Mouse (Mus musculus) heart, embryonic 15.5 days (tissue): ENCODE measurements around the gene Cnot6. TPM values are rescaled to one million over a fixed set of nuclear protein-coding genes. Genes with fewer than 3 reads are reported as not detected.

ENCODE experiments used
- ATAC-seq: fragments of 200-750 bp; cut with Nextera tagmentation; replicated peaks from 2 replicates; pipeline ENCODE4 v1.8.0; 2017; ENCODE audit warnings: low read depth, moderate TSS enrichment; ENCODE audit not compliant: insufficient number of reproducible peaks, insufficient read depth, low FRiP score
- H3K27ac ChIP-seq: fragments of 300-500 bp; sonication (generic); 2 replicates; pipeline ENCODE4 v1.5.1; 2015; ENCODE audit warnings: mild to moderate bottlenecking, inconsistent platforms
- H3K27me3 ChIP-seq: fragments of 300-500 bp; sonication (generic); 2 replicates; pipeline ENCODE4 v1.6.1; 2015; ENCODE audit warnings: inconsistent platforms
- H3K36me3 ChIP-seq: fragments of 300-500 bp; sonication (generic); 2 replicates; pipeline ENCODE4 v1.6.1; 2015; ENCODE audit warnings: mild to moderate bottlenecking, inconsistent platforms
- H3K4me1 ChIP-seq: fragments of 300-500 bp; sonication (generic); replicated peaks from 2 replicates; pipeline ENCODE4 v1.6.1; 2015; ENCODE audit warnings: inconsistent platforms
- H3K4me2 ChIP-seq: fragments of 300-500 bp; sonication (generic); 2 replicates; pipeline ENCODE4 v1.6.1; 2015; ENCODE audit warnings: inconsistent platforms, mild to moderate bottlenecking, moderate library complexity
- H3K4me3 ChIP-seq: fragments of 300-500 bp; sonication (generic); 2 replicates; pipeline ENCODE4 v1.5.1; 2015; ENCODE audit warnings: mild to moderate bottlenecking, inconsistent platforms
- H3K9ac ChIP-seq: fragments of 300-500 bp; sonication (generic); 2 replicates; pipeline ENCODE4 v1.6.1; 2015; ENCODE audit warnings: mild to moderate bottlenecking, inconsistent platforms
- H3K9me3 ChIP-seq: fragments of 300-500 bp; sonication (generic); replicated peaks from 2 replicates; pipeline ENCODE4 v1.6.1; 2016; ENCODE audit warnings: inconsistent platforms
- WGBS: fragments of 180-500 bp; shearing (Covaris S2); methylation state at CpG from one replicate; pipeline ENCODE4 v1.1.7; 2015; ENCODE audit warnings: mixed read lengths; 5-methylcytosine and 5-hydroxymethylcytosine counted together
- polyA plus RNA-seq: library from polyadenylated mRNA; unstranded; fragments of >200 nt; fragmentation: Nextera tagmentation; extraction: Ambion mirVana; gene quantifications from 2 replicates; pipeline ENCODE4 v1.2.1, GENCODE M21; 2015

Cnot6 gene
- polyA plus RNA-seq, 1 experiment from 2014 or later: 35.8 TPM

- WGBS: 81% methylated on average over 10 of the region's 10 CpGs
- no peak overlapping the region for H3K4me3 ChIP-seq
- no peak overlapping the region for H3K9ac ChIP-seq
- no peaks in the 10 kb centered on the region for H3K36me3 ChIP-seq
- peaks cover 16% of the 10 kb centered on the region for H3K4me1 ChIP-seq
- H3K27ac ChIP-seq: no peak overlapping the region
- ATAC-seq: no peak
- no peak overlapping the region for H3K4me2 ChIP-seq
- H3K27me3 ChIP-seq: no peaks in the 10 kb centered on the region
- H3K9me3 ChIP-seq: no peaks in the 10 kb centered on the region
Observed at GRCm38 (mm10) chr11:49651762-49652322, 60.7 kb downstream of the Cnot6 start.

DNA sequence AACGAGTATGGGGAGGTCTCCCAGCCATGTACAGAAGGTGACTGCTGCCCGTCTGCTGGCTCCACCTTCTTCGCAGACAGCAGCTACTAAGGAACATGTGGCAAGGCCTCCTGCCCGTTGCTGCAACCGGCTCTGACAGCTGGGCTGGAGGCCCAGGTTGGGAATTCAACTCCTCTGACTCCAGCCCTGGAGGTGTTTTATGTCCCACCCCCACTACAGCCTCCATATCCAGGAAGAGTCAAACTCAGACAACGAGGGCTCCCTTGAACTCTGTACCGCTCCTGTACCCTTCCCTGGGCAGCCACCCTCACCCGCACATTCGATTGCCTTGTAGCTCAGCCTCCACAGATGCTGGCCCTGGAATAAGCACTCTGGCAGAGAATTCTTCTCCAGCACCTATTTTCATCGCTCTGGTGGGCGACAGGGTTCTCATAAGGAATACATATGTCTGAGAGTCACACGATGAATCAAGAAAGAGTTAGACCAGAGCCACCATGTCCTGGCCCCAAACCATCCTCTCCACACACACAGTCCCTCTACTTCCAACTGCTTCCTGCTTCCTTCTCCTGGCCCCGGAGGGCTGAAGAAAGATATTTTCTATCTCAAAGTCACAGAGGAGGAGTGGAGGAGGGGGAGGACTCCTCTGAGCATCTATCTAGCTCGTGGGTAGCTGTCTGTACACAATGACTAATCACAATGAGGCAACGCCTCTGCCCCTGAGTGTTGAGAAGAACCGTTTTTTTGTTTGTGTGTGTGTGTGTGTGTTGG, 61.3 kb downstream of the Cnot6 start:
- Histone ChIP-seq H3K4me1 (peaks cover 19% of the 10 kb centered on the region), H3K4me2 (no peak overlapping the region), H3K9ac (no peak overlapping the region), H3K9me3 (no peaks in the 10 kb centered on the region), H3K27me3 (no peaks in the 10 kb centered on the region), H3K27ac (no peak overlapping the region), H3K36me3 (no peaks in the 10 kb centered on the region), H3K4me3 (no peak overlapping the region)
- 60% methylated on average over 16 of the region's 16 CpGs for WGBS
- ATAC-seq: no peak

- Histone ChIP-seq H3K36me3 (no peaks in the 10 kb centered on the region), H3K27ac (no peak overlapping the region), H3K9me3 (no peaks in the 10 kb centered on the region), H3K4me1 (peaks cover 25% of the 10 kb centered on the region), H3K4me2 (no peak overlapping the region), H3K9ac (no peak overlapping the region), H3K4me3 (no peak overlapping the region), H3K27me3 (no peaks in the 10 kb centered on the region)
- no peak for ATAC-seq
- WGBS: 42% methylated on average over 18 of the region's 18 CpGs
Observed at GRCm38 (mm10) chr11:49650113-49650993, 62.2 kb downstream of the Cnot6 start.

DNA sequence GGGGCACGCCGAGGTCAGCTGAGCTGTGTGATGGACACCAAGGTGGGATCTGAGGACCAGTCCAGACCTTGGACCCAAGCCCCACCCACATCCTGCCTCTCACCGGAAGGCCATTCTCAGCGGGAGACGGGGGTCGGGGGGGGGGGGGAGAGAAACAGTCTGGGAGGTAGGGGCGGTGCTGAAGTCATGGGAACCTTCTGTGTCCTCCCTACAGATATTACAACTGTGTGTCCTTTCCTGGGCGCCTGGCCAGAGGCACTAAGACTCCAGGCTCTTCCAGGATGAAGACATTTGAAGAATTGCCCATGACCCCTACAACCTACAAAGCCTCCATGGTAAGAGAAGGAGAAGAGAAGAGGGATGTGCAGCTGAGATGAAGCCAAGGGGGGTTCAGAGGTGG, 66.8 kb downstream of the Cnot6 start:
- H3K27ac ChIP-seq: no peak overlapping the region
- no peaks in the 10 kb centered on the region for H3K36me3 ChIP-seq
- H3K27me3 ChIP-seq: no peaks in the 10 kb centered on the region
- H3K4me1 ChIP-seq: peaks cover 12% of the 10 kb centered on the region
- no peak overlapping the region for H3K4me2 ChIP-seq
- H3K9ac ChIP-seq: no peak overlapping the region
- H3K9me3 ChIP-seq: no peaks in the 10 kb centered on the region
- WGBS: 48% methylated on average over 8 of the region's 8 CpGs
- H3K4me3 ChIP-seq: no peak overlapping the region
- ATAC-seq: no peak

GRCm38 (mm10) chr11:49636449-49636848, 76.1 kb downstream of the Cnot6 start:
- Histone ChIP-seq H3K9me3 (no peaks in the 10 kb centered on the region), H3K4me3 (peak overlapping the region; percentile 24), H3K27me3 (peaks cover 50% of the 10 kb centered on the region), H3K9ac (no peak overlapping the region), H3K4me2 (peak overlapping the region; percentile 48), H3K27ac (no peak overlapping the region), H3K4me1 (peaks cover 22% of the 10 kb centered on the region), H3K36me3 (no peaks in the 10 kb centered on the region)
- WGBS: 5% methylated on average over 11 of the region's 11 CpGs
- ATAC-seq: no peak

- no peak overlapping the region for H3K4me2 ChIP-seq
- no peak overlapping the region for H3K4me3 ChIP-seq
- peaks cover 22% of the 10 kb centered on the region for H3K4me1 ChIP-seq
- no peak overlapping the region for H3K9ac ChIP-seq
- 61% methylated on average over 6 of the region's 6 CpGs for WGBS
- H3K9me3 ChIP-seq: no peaks in the 10 kb centered on the region
- H3K36me3 ChIP-seq: no peaks in the 10 kb centered on the region
- H3K27ac ChIP-seq: no peak overlapping the region
- no peak for ATAC-seq
- peaks cover 51% of the 10 kb centered on the region for H3K27me3 ChIP-seq
Observed at GRCm38 (mm10) chr11:49635671-49636070, 76.9 kb downstream of the Cnot6 start.

- Histone ChIP-seq H3K4me3 (peak overlapping the region; percentile 24), H3K4me2 (peak overlapping the region; percentile 52), H3K9ac (no peak overlapping the region), H3K4me1 (peaks cover 22% of the 10 kb centered on the region), H3K9me3 (no peaks in the 10 kb centered on the region), H3K27ac (no peak overlapping the region), H3K27me3 (peaks cover 54% of the 10 kb centered on the region), H3K36me3 (no peaks in the 10 kb centered on the region)
- no peak for ATAC-seq
- WGBS: 22% methylated on average over 22 of the region's 22 CpGs
Observed at GRCm38 (mm10) chr11:49634101-49634500, 78.4 kb downstream of the Cnot6 start.

GRCm38 (mm10) chr11:49632256-49632655, 80.3 kb downstream of the Cnot6 start:
- peaks cover 52% of the 10 kb centered on the region for H3K27me3 ChIP-seq
- WGBS: 63% methylated on average over 2 of the region's 2 CpGs

DNA sequence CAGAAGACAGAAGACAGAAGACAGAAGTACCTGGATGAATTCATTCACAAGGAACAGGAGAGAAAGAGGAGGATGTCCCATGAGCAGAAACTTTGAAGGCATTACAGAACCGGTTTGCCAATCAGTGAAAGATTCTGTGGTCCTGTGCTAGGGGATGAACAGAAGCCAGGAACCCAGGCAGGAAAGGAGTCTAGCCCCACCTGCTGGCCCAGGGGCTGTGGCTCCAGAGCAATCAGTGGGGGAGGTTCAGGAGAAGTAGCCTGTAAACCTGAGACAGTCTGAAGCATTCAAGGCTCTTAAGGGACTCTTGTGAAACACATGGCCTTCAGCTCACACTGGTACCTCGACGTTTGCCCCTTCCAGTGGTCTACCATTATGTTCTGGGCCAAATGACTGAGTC, 81.4 kb downstream of the Cnot6 start:
- Histone ChIP-seq H3K27ac (no peak overlapping the region), H3K4me3 (no peak overlapping the region), H3K4me2 (no peak overlapping the region), H3K27me3 (peaks cover 41% of the 10 kb centered on the region), H3K36me3 (no peaks in the 10 kb centered on the region), H3K4me1 (peaks cover 15% of the 10 kb centered on the region), H3K9me3 (no peaks in the 10 kb centered on the region), H3K9ac (no peak overlapping the region)
- 20% methylated on average over 3 of the region's 3 CpGs for WGBS
- no peak for ATAC-seq

More at GRCm38 (mm10) chr11:49632256-49632655, 80.3 kb downstream of the Cnot6 start:
- peaks cover 22% of the 10 kb centered on the region for H3K4me1 ChIP-seq
- ATAC-seq: no peak
- H3K36me3 ChIP-seq: no peaks in the 10 kb centered on the region
- H3K9me3 ChIP-seq: no peaks in the 10 kb centered on the region
- H3K4me3 ChIP-seq: no peak overlapping the region
- H3K4me2 ChIP-seq: no peak overlapping the region
- no peak overlapping the region for H3K27ac ChIP-seq
- no peak overlapping the region for H3K9ac ChIP-seq

GRCm38 (mm10) chr11:49626748-49627147, 85.8 kb downstream of the Cnot6 start:
- ATAC-seq: no peak
- Histone ChIP-seq H3K4me3 (no peak overlapping the region), H3K27ac (no peak overlapping the region), H3K36me3 (no peaks in the 10 kb centered on the region), H3K9me3 (no peaks in the 10 kb centered on the region), H3K4me1 (no peaks in the 10 kb centered on the region; the same call in 1 of the 2 replicates), H3K27me3 (peaks cover 5% of the 10 kb centered on the region; the same call in 1 of the 2 replicates), H3K9ac (no peak overlapping the region), H3K4me2 (no peak overlapping the region)
- WGBS: 78% methylated on average over 8 of the region's 8 CpGs

GRCm38 (mm10) chr11:49625863-49626262, 86.7 kb downstream of the Cnot6 start:
- no peak overlapping the region for H3K4me2 ChIP-seq
- H3K4me1 ChIP-seq: no peaks in the 10 kb centered on the region; the same call in 1 of the 2 replicates
- no peak for ATAC-seq
- peaks cover 4% of the 10 kb centered on the region; the same call in 1 of the 2 replicates for H3K27me3 ChIP-seq
- H3K27ac ChIP-seq: no peak overlapping the region
- no peak overlapping the region for H3K9ac ChIP-seq
- H3K36me3 ChIP-seq: no peaks in the 10 kb centered on the region
- no peak overlapping the region for H3K4me3 ChIP-seq
- 58% methylated on average over 15 of the region's 15 CpGs for WGBS
- H3K9me3 ChIP-seq: no peaks in the 10 kb centered on the region
